Mouse (Mus musculus) ES-Bruce4 (cell line): Measurements from ENCODE around the gene Cnga1. TPM values are rescaled to one million over a fixed set of nuclear protein-coding genes. Genes with fewer than 3 reads are reported as not detected.

Experiments used
- H3K27ac ChIP-seq: 2 replicates; pipeline ENCODE4 v1.5.1; 2012; ENCODE audit warnings: low read length, inconsistent platforms; ENCODE audit not compliant: insufficient read depth
- H3K27me3 ChIP-seq: 2 replicates; pipeline ENCODE4 v1.6.1; 2012; ENCODE audit warnings: mild to moderate bottlenecking, low read length, inconsistent platforms; ENCODE audit not compliant: control insufficient read depth, poor library complexity, insufficient read depth, severe bottlenecking
- H3K36me3 ChIP-seq: 2 replicates; pipeline ENCODE4 v1.6.1; 2012; ENCODE audit warnings: inconsistent platforms, mild to moderate bottlenecking, low read length, moderate library complexity; ENCODE audit not compliant: control insufficient read depth, poor library complexity, insufficient read depth, severe bottlenecking
- H3K4me1 ChIP-seq: one replicate; pipeline ENCODE4 v1.8.1; 2011; ENCODE audit warnings: low read length; ENCODE audit not compliant: control insufficient read depth, insufficient read depth
- H3K4me3 ChIP-seq: 2 replicates; pipeline ENCODE4 v1.5.1; 2011; ENCODE audit warnings: low read depth, mild to moderate bottlenecking, low read length
- H3K9ac ChIP-seq: 2 replicates; pipeline ENCODE4 v1.6.1; 2012; ENCODE audit warnings: low read depth, mild to moderate bottlenecking, inconsistent platforms; ENCODE audit not compliant: poor library complexity, severe bottlenecking
- H3K9me3 ChIP-seq: replicated peaks from 2 replicates; pipeline ENCODE4 v1.6.1; 2012; ENCODE audit warnings: mild to moderate bottlenecking, low read length, inconsistent platforms; ENCODE audit not compliant: control insufficient read depth, poor library complexity, insufficient read depth, severe bottlenecking
- CTCF ChIP-seq: IDR thresholded peaks from one replicate; pipeline ENCODE4 v1.8.1; 2011; ENCODE audit warnings: low read depth, low read length
- EP300 ChIP-seq: IDR thresholded peaks from 2 replicates; pipeline ENCODE4 v1.6.1; 2011; ENCODE audit warnings: low read depth, low read length; ENCODE audit not compliant: insufficient read depth
- POLR2A ChIP-seq: IDR thresholded peaks from one replicate; pipeline ENCODE4 v1.8.1; 2011; ENCODE audit warnings: low read length; ENCODE audit not compliant: insufficient read depth
- polyA plus RNA-seq: library from polyadenylated mRNA; stranded (reverse); fragments of >200 nt; gene quantifications from 2 replicates; pipeline ENCODE4 v1.2.4, GENCODE M21; 2011; ENCODE audit warnings: low read depth; ENCODE audit not compliant: missing spikeins, insufficient read depth, insufficient read length

The Cnga1 gene
- polyA plus RNA-seq, 1 experiment = 0.30 TPM

GRCm38 (mm10) chr5:72668351-72668750, 24.3 kb upstream of the Cnga1 start:
- no peak for TF ChIP-seq EP300
- TF ChIP-seq POLR2A = no peak
- TF ChIP-seq CTCF = no peak
- Histone ChIP-seq H3K27ac (no peak overlapping the region), H3K4me1 (no peaks in the 10 kb centered on the region), H3K9me3 (no peaks in the 10 kb centered on the region), H3K9ac (no peak overlapping the region), H3K36me3 (no peaks in the 10 kb centered on the region), H3K27me3 (no peaks in the 10 kb centered on the region), H3K4me3 (no peak overlapping the region)

GRCm38 (mm10) chr5:72666428-72666827, 22.4 kb upstream of the Cnga1 start:
- H3K4me1 ChIP-seq = no peaks in the 10 kb centered on the region
- no peaks in the 10 kb centered on the region for H3K27me3 ChIP-seq
- H3K36me3 ChIP-seq = no peaks in the 10 kb centered on the region
- H3K9me3 ChIP-seq = no peaks in the 10 kb centered on the region
- no peak overlapping the region for H3K9ac ChIP-seq
- no peak overlapping the region for H3K4me3 ChIP-seq
- H3K27ac ChIP-seq = no peak overlapping the region
- no peak for TF ChIP-seq CTCF
- no peak for TF ChIP-seq EP300
- TF ChIP-seq POLR2A = no peak

- H3K4me3 ChIP-seq = no peak overlapping the region
- TF ChIP-seq EP300 (no peak), CTCF (peak; percentile 16), POLR2A (no peak)
- H3K4me1 ChIP-seq = no peaks in the 10 kb centered on the region
- H3K9me3 ChIP-seq = no peaks in the 10 kb centered on the region
- H3K9ac ChIP-seq = no peak overlapping the region
- H3K27me3 ChIP-seq = no peaks in the 10 kb centered on the region
- H3K27ac ChIP-seq = no peak overlapping the region
- no peaks in the 10 kb centered on the region for H3K36me3 ChIP-seq
Measured at GRCm38 (mm10) chr5:72665281-72665680, 21.2 kb upstream of the Cnga1 start.

GRCm38 (mm10) chr5:72664854-72665253, 20.8 kb upstream of the Cnga1 start:
- H3K9ac ChIP-seq = no peak overlapping the region
- H3K27ac ChIP-seq = no peak overlapping the region
- H3K27me3 ChIP-seq = no peaks in the 10 kb centered on the region
- H3K9me3 ChIP-seq = no peaks in the 10 kb centered on the region
- no peaks in the 10 kb centered on the region for H3K36me3 ChIP-seq
- no peaks in the 10 kb centered on the region for H3K4me1 ChIP-seq
- TF ChIP-seq CTCF (no peak), POLR2A (no peak), EP300 (no peak)
- no peak overlapping the region for H3K4me3 ChIP-seq

- TF ChIP-seq CTCF = no peak
- no peak for TF ChIP-seq EP300
Measured at GRCm38 (mm10) chr5:72664126-72664525, 20.1 kb upstream of the Cnga1 start.

GRCm38 (mm10) chr5:72661051-72661781, 17.1 kb upstream of the Cnga1 start:
- no peaks in the 10 kb centered on the region for H3K4me1 ChIP-seq
- H3K27me3 ChIP-seq = no peaks in the 10 kb centered on the region
- H3K36me3 ChIP-seq = no peaks in the 10 kb centered on the region
- no peak overlapping the region for H3K9ac ChIP-seq
- TF ChIP-seq CTCF = no peak
- no peak for TF ChIP-seq POLR2A
- no peak for TF ChIP-seq EP300
- H3K4me3 ChIP-seq = no peak overlapping the region
- no peak overlapping the region for H3K27ac ChIP-seq
- H3K9me3 ChIP-seq = no peaks in the 10 kb centered on the region

More at GRCm38 (mm10) chr5:72664126-72664525, 20.1 kb upstream of the Cnga1 start:
- no peaks in the 10 kb centered on the region for H3K4me1 ChIP-seq
- H3K36me3 ChIP-seq = no peaks in the 10 kb centered on the region
- no peak overlapping the region for H3K9ac ChIP-seq
- H3K27ac ChIP-seq = no peak overlapping the region
- H3K27me3 ChIP-seq = no peaks in the 10 kb centered on the region
- H3K4me3 ChIP-seq = no peak overlapping the region
- H3K9me3 ChIP-seq = no peaks in the 10 kb centered on the region
